Mouse (Mus musculus): ENCODE results near the gene Gm20498.

- TF ChIP-seq CTCF (IDR thresholded peaks at IDR 0.05) (no peak), EP300 (IDR thresholded peaks at IDR 0.05) (no peak)
Measured at GRCm38 (mm10) chr12:81324991-81325390, 207.7 kb downstream of the Gm20498 start.
